Mouse (Mus musculus) lung, postnatal 0 days (tissue): ENCODE results near the gene Reep6. TPM values are rescaled to one million over a fixed set of nuclear protein-coding genes. Genes with fewer than 3 reads are reported as not detected.

Experiments
- ATAC-seq: fragments of 200-750 bp; cut with Nextera tagmentation; 2 replicates; pipeline ENCODE4 v1.8.0; 2017; ENCODE audit warnings: moderate library complexity
- DNase-seq: peaks from one replicate; pipeline ENCODE4 v3.0.0-alpha.2; 2016; ENCODE audit warnings: low spot score
- H3K27ac ChIP-seq: fragments of 300-500 bp; sonication (generic); 2 replicates; pipeline ENCODE4 v1.5.1; 2014; ENCODE audit warnings: antibody characterized with exemption, mild to moderate bottlenecking, low read length, mixed read lengths
- H3K27me3 ChIP-seq: fragments of 300-500 bp; sonication (generic); replicated peaks from 2 replicates; pipeline ENCODE4 v1.6.1; 2014; ENCODE audit warnings: low read length, mixed read lengths; ENCODE audit not compliant: insufficient read depth
- H3K36me3 ChIP-seq: fragments of 300-500 bp; sonication (generic); 2 replicates; pipeline ENCODE4 v1.6.1; 2014; ENCODE audit warnings: low read length, mixed read lengths; ENCODE audit not compliant: insufficient read depth
- H3K4me1 ChIP-seq: fragments of 300-500 bp; sonication (generic); 2 replicates; pipeline ENCODE4 v1.6.1; 2014; ENCODE audit warnings: antibody characterized with exemption, low read depth, low read length, mixed read lengths; ENCODE audit not compliant: insufficient read depth
- H3K4me2 ChIP-seq: fragments of 300-500 bp; sonication (generic); replicated peaks from 2 replicates; pipeline ENCODE4 v1.6.1; 2014; ENCODE audit warnings: low read depth, mild to moderate bottlenecking, low read length, moderate library complexity, mixed read lengths
- H3K4me3 ChIP-seq: fragments of 300-500 bp; sonication (generic); 2 replicates; pipeline ENCODE4 v1.5.1; 2014; ENCODE audit warnings: low read depth, low read length
- H3K9ac ChIP-seq: fragments of 300-500 bp; sonication (generic); replicated peaks from 2 replicates; pipeline ENCODE4 v1.6.1; 2014; ENCODE audit warnings: low read depth, mild to moderate bottlenecking
- H3K9me3 ChIP-seq: fragments of 300-500 bp; sonication (generic); 2 replicates; pipeline ENCODE4 v1.6.1; 2016; ENCODE audit warnings: low read length, mixed read lengths
- CTCF ChIP-seq: IDR thresholded peaks from 2 replicates; pipeline ENCODE4 v1.5.1; 2016; ENCODE audit warnings: antibody characterized with exemption, mild to moderate bottlenecking
- EP300 ChIP-seq: IDR thresholded peaks from 2 replicates; pipeline ENCODE4 v1.6.1; 2016; ENCODE audit warnings: antibody characterized with exemption, mild to moderate bottlenecking, control low read depth
- WGBS: fragments of 180-500 bp; shearing (Covaris S2); extraction: QIAGEN DNeasy Blood & Tissue Kit; methylation state at CpG from one replicate; pipeline ENCODE4 v1.1.7; 2014; 5-methylcytosine and 5-hydroxymethylcytosine counted together
- polyA plus RNA-seq: library from polyadenylated mRNA; unstranded; fragments of >200 nt; fragmentation: Nextera tagmentation; extraction: Ambion mirVana; gene quantifications from 2 replicates; pipeline ENCODE4 v1.2.1, GENCODE M21; 2015

Reep6 gene
- polyA plus RNA-seq, 1 experiment from 2014 or later, result 17.6 TPM

- no peak overlapping the region for H3K4me2 ChIP-seq
- WGBS, result 77% methylated on average over 13 of the region's 16 CpGs
- ATAC-seq (no peak), DNase-seq (no peak)
- TF ChIP-seq EP300 (no peak), CTCF (no peak)
- H3K27me3 ChIP-seq, result peaks cover 44% of the 10 kb centered on the region
- peaks cover 10% of the 10 kb centered on the region; the same call in 1 of the 2 replicates for H3K4me1 ChIP-seq
- no peak overlapping the region for H3K9ac ChIP-seq
- H3K9me3 ChIP-seq, result no peaks in the 10 kb centered on the region
- no peak overlapping the region for H3K4me3 ChIP-seq
- no peaks in the 10 kb centered on the region for H3K36me3 ChIP-seq
- H3K27ac ChIP-seq, result no peak overlapping the region
Measured at GRCm38 (mm10) chr10:80311560-80311959, 18.2 kb upstream of the Reep6 start.

GRCm38 (mm10) chr10:80312586-80313504 lies 16.9 kb upstream of the Reep6 start:
- TF ChIP-seq EP300 (no peak), CTCF (no peak)
- peaks cover 13% of the 10 kb centered on the region; the same call in 1 of the 2 replicates for H3K4me1 ChIP-seq
- no peaks in the 10 kb centered on the region for H3K36me3 ChIP-seq
- ATAC-seq, result no peak
- H3K27ac ChIP-seq, result no peak overlapping the region
- H3K27me3 ChIP-seq, result peaks cover 44% of the 10 kb centered on the region
- WGBS, result 57% methylated on average over 54 of the region's 54 CpGs
- DNase-seq, result no peak
- no peak overlapping the region for H3K4me2 ChIP-seq
- no peak overlapping the region for H3K4me3 ChIP-seq
- no peak overlapping the region for H3K9ac ChIP-seq
- H3K9me3 ChIP-seq, result no peaks in the 10 kb centered on the region

GRCm38 (mm10) chr10:80313627-80314201 lies 16.0 kb upstream of the Reep6 start:
- Histone ChIP-seq H3K4me2 (no peak overlapping the region), H3K36me3 (no peaks in the 10 kb centered on the region; the same call in 1 of the 2 replicates), H3K4me3 (no peak overlapping the region), H3K27me3 (peaks cover 44% of the 10 kb centered on the region), H3K9me3 (no peaks in the 10 kb centered on the region), H3K27ac (no peak overlapping the region), H3K9ac (no peak overlapping the region), H3K4me1 (peaks cover 13% of the 10 kb centered on the region; the same call in 1 of the 2 replicates)
- DNase-seq (no peak), ATAC-seq (no peak)
- 38% methylated on average over 20 of the region's 20 CpGs for WGBS
- TF ChIP-seq EP300, result no peak
- TF ChIP-seq CTCF, result no peak

- no peak overlapping the region for H3K4me2 ChIP-seq
- ATAC-seq (no peak), DNase-seq (no peak)
- H3K4me3 ChIP-seq, result no peak overlapping the region
- 41% methylated on average over 16 of the region's 16 CpGs for WGBS
- no peak for TF ChIP-seq CTCF
- H3K9ac ChIP-seq, result no peak overlapping the region
- H3K27ac ChIP-seq, result no peak overlapping the region
- no peaks in the 10 kb centered on the region for H3K9me3 ChIP-seq
- peaks cover 44% of the 10 kb centered on the region for H3K27me3 ChIP-seq
- H3K36me3 ChIP-seq, result no peaks in the 10 kb centered on the region; the same call in 1 of the 2 replicates
- peaks cover 18% of the 10 kb centered on the region for H3K4me1 ChIP-seq
Measured at GRCm38 (mm10) chr10:80314494-80315001, 15.2 kb upstream of the Reep6 start.

- ATAC-seq (peak; percentile 9; the same call in 1 of the 2 replicates), DNase-seq (no peak)
- H3K4me2 ChIP-seq, result no peak overlapping the region
- 34% methylated on average over 25 of the region's 27 CpGs for WGBS
- H3K27me3 ChIP-seq, result peaks cover 44% of the 10 kb centered on the region
- no peak overlapping the region for H3K4me3 ChIP-seq
- TF ChIP-seq EP300 (no peak), CTCF (no peak)
- H3K27ac ChIP-seq, result no peak overlapping the region
- H3K36me3 ChIP-seq, result no peaks in the 10 kb centered on the region; the same call in 1 of the 2 replicates
- no peaks in the 10 kb centered on the region for H3K9me3 ChIP-seq
- H3K9ac ChIP-seq, result no peak overlapping the region
- peaks cover 20% of the 10 kb centered on the region for H3K4me1 ChIP-seq
Measured at GRCm38 (mm10) chr10:80315315-80315714, 14.4 kb upstream of the Reep6 start.

- Histone ChIP-seq H3K9ac (0 out of 2 replicates have a peak overlapping the region, but pooled peaks have one; percentile 5), H3K4me1 (peaks cover 20% of the 10 kb centered on the region), H3K36me3 (no peaks in the 10 kb centered on the region; the same call in 1 of the 2 replicates), H3K4me3 (no peak overlapping the region), H3K27me3 (peaks cover 38% of the 10 kb centered on the region), H3K27ac (no peak overlapping the region), H3K4me2 (no peak overlapping the region), H3K9me3 (no peaks in the 10 kb centered on the region)
- no peak for TF ChIP-seq EP300
- no peak for TF ChIP-seq CTCF
- 20% methylated on average over 11 of the region's 11 CpGs for WGBS
- peak; percentile 68 for DNase-seq
- ATAC-seq, result peak; percentile 47
Measured at GRCm38 (mm10) chr10:80316359-80316781, 13.4 kb upstream of the Reep6 start.
